Mouse (Mus musculus): ENCODE measurements around the gene Tspan13.
A peak's percentile ranks its signal among the peaks of the same experiment; 100 is the strongest.

Gene Tspan13

GRCm38 (mm10) chr12:36030660-36031363, 11.5 kb downstream of the Tspan13 start:
- DNase-seq (ENCODE audit: low spot score in 2 of 2), result no peak

- DNase-seq (ENCODE audit: low spot score in 2 of 2), result no peak
Measured at GRCm38 (mm10) chr12:36029687-36030086, 12.6 kb downstream of the Tspan13 start.

GRCm38 (mm10) chr12:36028968-36029645, 13.2 kb downstream of the Tspan13 start:
- DNase-seq (ENCODE audit: low spot score in 2 of 2), result no peak

- no peak for DNase-seq (ENCODE audit: low spot score in 2 of 2)
Measured at GRCm38 (mm10) chr12:36027171-36027570, 15.1 kb downstream of the Tspan13 start.

GRCm38 (mm10) chr12:36026126-36026525, 16.2 kb downstream of the Tspan13 start:
- DNase-seq (ENCODE audit: low spot score in 2 of 2), result no peak

- DNase-seq (ENCODE audit: low spot score in 2 of 2), result no peak
Measured at GRCm38 (mm10) chr12:36020710-36021109, 21.6 kb downstream of the Tspan13 start.

- DNase-seq (ENCODE audit: low spot score in 2 of 2), result no peak
Measured at GRCm38 (mm10) chr12:36020081-36020480, 22.2 kb downstream of the Tspan13 start.

GRCm38 (mm10) chr12:36019572-36019971, 22.7 kb downstream of the Tspan13 start:
- peak; percentile 17 to 29 for DNase-seq (ENCODE audit: low spot score in 2 of 2)

GRCm38 (mm10) chr12:36017791-36018190, 24.5 kb downstream of the Tspan13 start:
- DNase-seq (ENCODE audit: low spot score in 2 of 2), result no peak

- no peak for DNase-seq (ENCODE audit: low spot score in 2 of 2)
Measured at GRCm38 (mm10) chr12:36013216-36013910, 28.9 kb downstream of the Tspan13 start.

- no peak for DNase-seq (ENCODE audit: low spot score in 2 of 2)
Measured at GRCm38 (mm10) chr12:36008364-36009047, 33.8 kb downstream of the Tspan13 start.

GRCm38 (mm10) chr12:36007581-36007980, 34.7 kb downstream of the Tspan13 start:
- no peak for DNase-seq (ENCODE audit: low spot score in 2 of 2)

GRCm38 (mm10) chr12:36004714-36005113, 37.6 kb downstream of the Tspan13 start:
- DNase-seq (ENCODE audit: low spot score in 2 of 2), result no peak

- DNase-seq (ENCODE audit: low spot score in 2 of 2), result no peak
Measured at GRCm38 (mm10) chr12:35995799-35996198, 46.5 kb downstream of the Tspan13 start.

- DNase-seq (ENCODE audit: low spot score in 2 of 2), result no peak
Measured at GRCm38 (mm10) chr12:35994098-35994497, 48.2 kb downstream of the Tspan13 start.

GRCm38 (mm10) chr12:35993583-35993982, 48.7 kb downstream of the Tspan13 start:
- no peak for DNase-seq (ENCODE audit: low spot score in 2 of 2)

- DNase-seq (ENCODE audit: low spot score in 2 of 2), result no peak
Measured at GRCm38 (mm10) chr12:35992711-35993110, 49.6 kb downstream of the Tspan13 start, which contains the start of gene Agr2. Gene Agr2 (plus strand): TSS chr12:35992907.

- DNase-seq (ENCODE audit: low spot score in 2 of 2), result no peak
Measured at GRCm38 (mm10) chr12:35984743-35985142, 57.6 kb downstream of the Tspan13 start.

- peak in 1 of 2 experiments; percentile 30 for DNase-seq (ENCODE audit: low spot score in 2 of 2)
Measured at GRCm38 (mm10) chr12:35983472-35983871, 58.8 kb downstream of the Tspan13 start.

- DNase-seq (ENCODE audit: low spot score in 2 of 2), result no peak
Measured at GRCm38 (mm10) chr12:35981732-35982360, 60.5 kb downstream of the Tspan13 start.

- DNase-seq (ENCODE audit: low spot score in 2 of 2), result no peak
Measured at GRCm38 (mm10) chr12:35979625-35980024, 62.7 kb downstream of the Tspan13 start.

Data from natural killer cell, adult 2 months (primary cell).